In the genomic region with DNA sequence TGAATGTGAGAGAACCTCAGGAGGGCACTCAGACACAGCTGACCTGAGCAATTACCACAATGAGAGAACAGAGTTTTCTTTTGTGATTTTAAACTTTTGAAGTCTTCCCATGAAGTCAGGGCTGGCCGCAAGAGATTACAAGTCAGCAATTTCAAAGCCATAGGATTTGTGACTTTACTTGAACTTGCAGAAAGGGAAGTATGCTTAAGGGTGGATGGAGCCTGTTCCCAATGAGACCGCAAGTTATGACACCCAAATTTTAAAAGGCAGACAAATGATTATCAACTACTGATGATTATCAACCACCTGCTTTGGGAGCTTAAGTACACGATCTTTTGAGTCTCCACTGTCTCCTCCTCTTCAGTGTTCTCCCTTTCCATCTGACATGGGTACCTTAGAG, we compare ENCODE assay signal across 23 mouse cellular contexts. TPM values are rescaled to one million over a fixed set of nuclear protein-coding genes. Genes with fewer than 3 reads are reported as not detected.
DNase-seq lines count a peak whose midpoint lies in the region; ATAC-seq and TF ChIP-seq lines count a peak whose summit lies in the region.
"Had no signal": no experiment of that assay in that cellular context is flagged by ENCODE, and none has a peak within 500 bp of the region (broad histone marks: within the 10 kb centered on the region; RNA-seq: fewer than 3 reads in every experiment).

No protein-coding gene starts in this region.

- peaks cover 31% of the 10 kb centered on the region for H3K36me3 ChIP-seq in kidney, postnatal 0 days (ENCODE audit: insufficient read depth, low read length)
- peaks cover 24% of the 10 kb centered on the region for H3K36me3 ChIP-seq in midbrain, embryonic 11.5 days (ENCODE audit: control insufficient read depth, insufficient read depth, low read length)
- peaks cover 75% of the 10 kb centered on the region for H3K36me3 ChIP-seq in midbrain, embryonic 10.5 days
- H3K36me3 ChIP-seq in G1E (replicated peaks), result peaks cover 65% of the 10 kb centered on the region
- peaks cover 59% of the 10 kb centered on the region for H3K36me3 ChIP-seq in liver, embryonic 16.5 days (ENCODE audit: control insufficient read depth, insufficient read depth)

- H3K4me2 ChIP-seq in kidney, postnatal 0 days (ENCODE audit: low read length), result no peak overlapping the region
- H3K4me2 ChIP-seq in midbrain, embryonic 11.5 days, result no peak overlapping the region
- H3K4me2 ChIP-seq in liver, embryonic 16.5 days (ENCODE audit: low read depth, low read length), result no peak overlapping the region
- H3K4me2 ChIP-seq: forebrain, embryonic 15.5 days; heart, embryonic 12.5 days; intestine, embryonic 15.5 days; midbrain, embryonic 12.5 days had no signal

- no peak for TF ChIP-seq CTCF in kidney, postnatal 0 days (IDR thresholded peaks at IDR 0.05; ENCODE audit: low read depth)
- no peak for TF ChIP-seq CTCF in G1E (IDR thresholded peaks at IDR 0.05; ENCODE audit: low read depth, low read length)

- H3K4me3 ChIP-seq in kidney, postnatal 0 days (replicated peaks; ENCODE audit: low read depth, low read length), result no peak overlapping the region
- no peak overlapping the region for H3K4me3 ChIP-seq in midbrain, embryonic 11.5 days (ENCODE audit: low read depth, low read length)
- no peak overlapping the region for H3K4me3 ChIP-seq in midbrain, embryonic 10.5 days
- H3K4me3 ChIP-seq in G1E (ENCODE audit: low read depth, low read length), result no peak overlapping the region
- no peak overlapping the region for H3K4me3 ChIP-seq in liver, embryonic 16.5 days (ENCODE audit: low read depth, low read length)
- H3K4me3 ChIP-seq: forebrain, embryonic 15.5 days; heart, embryonic 12.5 days; hindbrain, embryonic 10.5 days; intestine, embryonic 15.5 days; layer of hippocampus, adult 2 months; midbrain, embryonic 12.5 days had no signal

- H3K9me3 ChIP-seq in kidney, postnatal 0 days (replicated peaks; ENCODE audit: low read length), result no peaks in the 10 kb centered on the region
- no peaks in the 10 kb centered on the region for H3K9me3 ChIP-seq in midbrain, embryonic 11.5 days (ENCODE audit: control insufficient read depth, low read length)
- H3K9me3 ChIP-seq in midbrain, embryonic 10.5 days (replicated peaks), result no peaks in the 10 kb centered on the region
- H3K9me3 ChIP-seq in G1E (replicated peaks), result no peaks in the 10 kb centered on the region
- H3K9me3 ChIP-seq in liver, embryonic 16.5 days (replicated peaks; ENCODE audit: control insufficient read depth, low read length), result no peaks in the 10 kb centered on the region
- H3K9me3 ChIP-seq: forebrain, embryonic 15.5 days; heart, embryonic 12.5 days; hindbrain, embryonic 10.5 days; intestine, embryonic 15.5 days; midbrain, embryonic 12.5 days had no signal

- WGBS in kidney, postnatal 0 days, result 80% methylated on average over 3 of the region's 3 CpGs
- 90% methylated on average over 3 of the region's 3 CpGs for WGBS in midbrain, embryonic 11.5 days
- 88% methylated on average over 3 of the region's 3 CpGs for WGBS in midbrain, embryonic 10.5 days
- 48% methylated on average over 3 of the region's 3 CpGs for WGBS in liver, embryonic 16.5 days (ENCODE audit: insufficient replicate concordance)

- DNase-seq in kidney, postnatal 0 days (ENCODE audit: low spot score), result no peak
- DNase-seq in kidney, postnatal 4 days, result no peak
- peak; percentile 41 for DNase-seq in midbrain, embryonic 11.5 days (ENCODE audit: low spot score, missing footprints)
- DNase-seq in midbrain, embryonic 10.5 days (ENCODE audit: low spot score), result no peak
- peak; percentile 9 for DNase-seq in G1E (ENCODE audit: low spot score)
- no peak for DNase-seq in cerebellum, postnatal 14 days
- DNase-seq: adrenal gland, postnatal 25 days; cerebellum, adult 9-10 months; gastrocnemius, postnatal 14 days; heart, adult 18-20 months; heart, postnatal 10 days; right cerebral cortex, postnatal 25 days; thymus, adult 18-20 months had no signal

- no peaks in the 10 kb centered on the region for H3K27me3 ChIP-seq in kidney, postnatal 0 days (ENCODE audit: insufficient read depth, low read length)
- no peaks in the 10 kb centered on the region for H3K27me3 ChIP-seq in midbrain, embryonic 11.5 days (ENCODE audit: control insufficient read depth, insufficient read depth, low read length)
- H3K27me3 ChIP-seq in midbrain, embryonic 10.5 days (ENCODE audit: low read depth, poor library complexity, severe bottlenecking), result no peaks in the 10 kb centered on the region
- H3K27me3 ChIP-seq in G1E (ENCODE audit: insufficient read depth, low read length), result no peaks in the 10 kb centered on the region
- no peaks in the 10 kb centered on the region for H3K27me3 ChIP-seq in liver, embryonic 16.5 days (ENCODE audit: control insufficient read depth, insufficient read depth, low read depth, low read length)
- H3K27me3 ChIP-seq: forebrain, embryonic 15.5 days; heart, embryonic 12.5 days; intestine, embryonic 15.5 days; midbrain, embryonic 12.5 days had no signal

- H3K4me1 ChIP-seq in kidney, postnatal 0 days (replicated peaks; ENCODE audit: insufficient read depth, low read length), result peaks cover 5% of the 10 kb centered on the region
- peaks cover 11% of the 10 kb centered on the region for H3K4me1 ChIP-seq in midbrain, embryonic 11.5 days (ENCODE audit: control insufficient read depth, insufficient read depth, low read length)
- H3K4me1 ChIP-seq in midbrain, embryonic 10.5 days, result peaks cover 28% of the 10 kb centered on the region
- H3K4me1 ChIP-seq in G1E (ENCODE audit: insufficient read depth, low read depth, low read length), result peaks cover 62% of the 10 kb centered on the region
- peaks cover 24% of the 10 kb centered on the region for H3K4me1 ChIP-seq in liver, embryonic 16.5 days (ENCODE audit: control insufficient read depth, low read depth, low read length)

- no peak overlapping the region for H3K9ac ChIP-seq in kidney, postnatal 0 days (ENCODE audit: low read depth, low read length)
- no peak overlapping the region for H3K9ac ChIP-seq in midbrain, embryonic 11.5 days (ENCODE audit: low read length)
- H3K9ac ChIP-seq in liver, embryonic 16.5 days (ENCODE audit: low read depth, low read length), result no peak overlapping the region
- H3K9ac ChIP-seq: forebrain, embryonic 15.5 days; heart, embryonic 12.5 days; intestine, embryonic 15.5 days; liver, embryonic 14.5 days; midbrain, embryonic 12.5 days had no signal

- no peak for ATAC-seq in kidney, postnatal 0 days (replicated peaks; ENCODE audit: low FRiP score, low read depth)
- no peak for ATAC-seq in midbrain, embryonic 11.5 days (ENCODE audit: low FRiP score)
- ATAC-seq in G1E (ENCODE audit: extremely low read depth, insufficient number of reproducible peaks, low FRiP score, poor library complexity, severe bottlenecking), result peak; percentile 71
- ATAC-seq in liver, embryonic 16.5 days (ENCODE audit: low read depth), result no peak
- no peak for ATAC-seq in monocyte, adult 5-6 weeks (replicated peaks; ENCODE audit: insufficient number of reproducible peaks, low FRiP score, low TSS enrichment, poor library complexity, severe bottlenecking)
- ATAC-seq: forebrain, embryonic 15.5 days; hindbrain, embryonic 16.5 days; intestine, embryonic 15.5 days had no signal

- peak overlapping the region; percentile 77 for H3K27ac ChIP-seq in kidney, postnatal 0 days
- no peak overlapping the region for H3K27ac ChIP-seq in midbrain, embryonic 11.5 days (ENCODE audit: low read depth, low read length)
- H3K27ac ChIP-seq in midbrain, embryonic 10.5 days (replicated peaks), result no peak overlapping the region
- peak overlapping the region; percentile 56 for H3K27ac ChIP-seq in liver, embryonic 16.5 days (ENCODE audit: low read length)
- H3K27ac ChIP-seq: hindbrain, embryonic 10.5 days; layer of hippocampus, adult 2 months; liver, embryonic 14.5 days had no signal

RNA-seq across cellular contexts. Expression of gene Rps15a, which starts 2.4 kb away (rescaled TPM):
- 837 and 1,074 TPM in 2 replicates for polyA plus RNA-seq in kidney, postnatal 0 days (2015; fragmentation: Nextera tagmentation; extraction: Ambion mirVana)
- 586 and 691 TPM in 2 replicates for polyA plus RNA-seq in midbrain, embryonic 11.5 days (2014; fragmentation: Nextera tagmentation; extraction: Ambion mirVana)
- 564 and 647 TPM in 2 replicates for polyA plus RNA-seq in midbrain, embryonic 10.5 days (2016; fragmentation: Nextera tagmentation; extraction: Ambion mirVana)
- total RNA-seq in G1E (2014; fragmentation: Nextera tagmentation) (994 and 1,062 TPM in 2 replicates), G1E (2017) (1,114 and 1,598 TPM in 2 replicates)
- polyA plus RNA-seq in G1E (2012), result 15.2 and 16.0 TPM in 2 replicates
- polyA plus RNA-seq in liver, embryonic 16.5 days (2015; fragmentation: Nextera tagmentation; extraction: Ambion mirVana), result 351 and 403 TPM in 2 replicates
- total RNA-seq in monocyte, adult 5-6 weeks (2017), result 800 to 2,076 TPM (median 1,708 TPM) in 3 replicates

RNA-seq across cellular contexts. Expression of gene Arl6ip1, which starts 11.0 kb away (rescaled TPM):
- 534 and 547 TPM in 2 replicates for polyA plus RNA-seq in kidney, postnatal 0 days (2015; fragmentation: Nextera tagmentation; extraction: Ambion mirVana)
- polyA plus RNA-seq in midbrain, embryonic 11.5 days (2014; fragmentation: Nextera tagmentation; extraction: Ambion mirVana), result 494 and 501 TPM in 2 replicates
- 503 and 508 TPM in 2 replicates for polyA plus RNA-seq in midbrain, embryonic 10.5 days (2016; fragmentation: Nextera tagmentation; extraction: Ambion mirVana)
- 287 and 297 TPM in 2 replicates for total RNA-seq in G1E (2014; fragmentation: Nextera tagmentation)
- 139 and 169 TPM in 2 replicates for total RNA-seq in G1E (2017)
- 16.7 and 23.3 TPM in 2 replicates for polyA plus RNA-seq in G1E (2012)
- polyA plus RNA-seq in liver, embryonic 16.5 days (2015; fragmentation: Nextera tagmentation; extraction: Ambion mirVana), result 283 and 300 TPM in 2 replicates
- 207 to 220 TPM (median 208 TPM) in 3 replicates for total RNA-seq in monocyte, adult 5-6 weeks (2017)

Comparison
In these comparisons a context has a peak if more than half of its experiments do, and no peak if none do; other contexts are left out.
1. DNase-seq: peak in midbrain, embryonic 11.5 days (single experiment) and G1E (single experiment); none in kidney, postnatal 0 days (single experiment), kidney, postnatal 4 days (0 of 2), midbrain, embryonic 10.5 days (single experiment) and cerebellum, postnatal 14 days (0 of 2).
2. H3K27ac ChIP-seq: peak in kidney, postnatal 0 days (single experiment) and liver, embryonic 16.5 days (single experiment); none in midbrain, embryonic 11.5 days (single experiment) and midbrain, embryonic 10.5 days (single experiment).
3. RNA of gene Rps15a, which starts 2.4 kb away (polyA plus RNA-seq): 837 to 1,074 TPM in kidney, postnatal 0 days, 586 to 691 TPM in midbrain, embryonic 11.5 days, 564 to 647 TPM in midbrain, embryonic 10.5 days and 351 to 403 TPM in liver, embryonic 16.5 days; 15.2 to 16.0 TPM in G1E; every median in the first group is over 10 times any median in the second.
4. RNA of gene Arl6ip1, which starts 11.0 kb away (polyA plus RNA-seq): 534 to 547 TPM in kidney, postnatal 0 days, 503 to 508 TPM in midbrain, embryonic 10.5 days, 494 to 501 TPM in midbrain, embryonic 11.5 days and 283 to 300 TPM in liver, embryonic 16.5 days; 16.7 to 23.3 TPM in G1E; every median in the first group is over 10 times any median in the second.